Mouse (Mus musculus) midbrain, embryonic 16.5 days (tissue): ENCODE results near the gene Sbf2. TPM values are rescaled to one million over a fixed set of nuclear protein-coding genes. Genes with fewer than 3 reads are reported as not detected.
"Not testable (repeated sequence)": the region's sequence is repeated elsewhere in the genome, so short reads cannot be mapped to it uniquely, and the experiment has no call there.

Source experiments
- ATAC-seq: fragments of 200-750 bp; cut with Nextera tagmentation; 2 replicates; pipeline ENCODE4 v1.8.0; 2017; ENCODE audit warnings: moderate TSS enrichment
- H3K27ac ChIP-seq: fragments of 300-500 bp; sonication (generic); 2 replicates; pipeline ENCODE4 v1.5.1; 2014; ENCODE audit warnings: mild to moderate bottlenecking, low read length, mixed read lengths
- H3K27me3 ChIP-seq: fragments of 300-500 bp; sonication (generic); 2 replicates; pipeline ENCODE4 v1.6.1; 2014; ENCODE audit warnings: low read depth, low read length, mixed read lengths; ENCODE audit not compliant: control insufficient read depth, insufficient read depth
- H3K36me3 ChIP-seq: fragments of 300-500 bp; sonication (generic); 2 replicates; pipeline ENCODE4 v1.6.1; 2014; ENCODE audit warnings: mild to moderate bottlenecking, low read length, moderate library complexity, mixed read lengths; ENCODE audit not compliant: control insufficient read depth, insufficient read depth
- H3K4me1 ChIP-seq: fragments of 300-500 bp; sonication (generic); 2 replicates; pipeline ENCODE4 v1.6.1; 2014; ENCODE audit warnings: mild to moderate bottlenecking, low read length, mixed read lengths; ENCODE audit not compliant: control insufficient read depth, insufficient read depth
- H3K4me2 ChIP-seq: fragments of 300-500 bp; sonication (generic); 2 replicates; pipeline ENCODE4 v1.6.1; 2014; ENCODE audit warnings: mild to moderate bottlenecking, low read length, mixed read lengths
- H3K4me3 ChIP-seq: fragments of 300-500 bp; sonication (generic); 2 replicates; pipeline ENCODE4 v1.5.1; 2014; ENCODE audit warnings: low read depth, mild to moderate bottlenecking, low read length, moderate library complexity, mixed read lengths
- H3K9ac ChIP-seq: fragments of 300-500 bp; sonication (generic); 2 replicates; pipeline ENCODE4 v1.6.1; 2014; ENCODE audit warnings: low read depth, low read length, mixed read lengths
- H3K9me3 ChIP-seq: fragments of 300-500 bp; sonication (generic); replicated peaks from 2 replicates; pipeline ENCODE4 v1.6.1; 2014; ENCODE audit warnings: mild to moderate bottlenecking, low read length, mixed read lengths; ENCODE audit not compliant: control insufficient read depth, poor library complexity, severe bottlenecking
- WGBS: fragments of 180-500 bp; shearing (Covaris S2); extraction: QIAGEN DNeasy Blood & Tissue Kit; methylation state at CpG from one replicate; pipeline ENCODE4 v1.1.7; 2014; 5-methylcytosine and 5-hydroxymethylcytosine counted together
- polyA plus RNA-seq: library from polyadenylated mRNA; unstranded; fragments of >200 nt; fragmentation: Nextera tagmentation; extraction: Ambion mirVana; gene quantifications from 2 replicates; pipeline ENCODE4 v1.2.1, GENCODE M21; 2015

Sbf2 gene
- polyA plus RNA-seq, 1 experiment from 2014 or later, result 57.1 TPM

DNA sequence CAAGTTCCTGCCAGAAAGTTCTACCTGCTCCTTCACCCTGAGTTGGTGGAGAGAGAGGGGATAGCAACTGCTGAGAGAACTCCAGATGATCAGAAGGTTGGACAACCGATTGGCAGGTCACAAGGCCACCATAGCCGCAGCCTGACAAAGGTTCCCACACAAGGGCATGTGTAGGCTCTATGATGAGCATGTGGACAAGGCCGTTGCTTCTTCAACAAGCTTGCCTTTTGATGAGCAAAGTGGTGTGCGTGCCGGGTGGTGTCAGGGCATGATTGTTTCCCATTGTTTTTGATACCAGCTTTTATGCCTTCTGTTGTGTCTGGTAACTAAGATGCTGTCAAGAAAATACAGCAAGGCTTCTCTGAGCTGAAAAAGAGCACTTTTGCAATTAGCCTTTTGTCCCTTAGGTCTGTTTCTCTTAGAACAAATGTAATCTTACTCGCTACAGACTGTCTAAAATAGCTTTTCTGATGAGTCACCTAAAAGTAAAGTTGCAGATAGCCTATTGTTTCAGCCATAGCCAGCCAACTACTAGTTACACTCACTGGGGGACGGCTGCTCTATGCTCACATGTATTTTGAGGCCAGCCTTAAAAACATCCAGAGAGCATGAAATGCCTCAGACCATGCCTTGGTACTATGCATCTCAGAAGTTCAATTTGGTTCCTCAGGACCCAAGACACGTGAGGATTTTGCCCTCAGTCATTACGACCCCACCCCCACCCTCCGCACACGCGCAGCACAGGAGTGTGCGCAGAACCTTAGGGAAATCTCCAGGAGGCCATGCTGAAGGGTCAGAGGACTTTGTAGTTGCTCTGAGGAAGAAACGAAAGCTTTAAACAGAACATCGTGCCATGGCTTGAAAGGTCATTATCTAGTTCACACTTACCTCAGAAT is 33.1 kb upstream of the Sbf2 start:
- no peak overlapping the region for H3K9ac ChIP-seq
- no peaks in the 10 kb centered on the region; the same call in 1 of the 2 replicates for H3K9me3 ChIP-seq
- H3K4me1 ChIP-seq, result no peaks in the 10 kb centered on the region
- H3K27me3 ChIP-seq, result no peaks in the 10 kb centered on the region
- H3K27ac ChIP-seq, result no peak overlapping the region
- ATAC-seq, result no peak
- 89% methylated on average over 15 of the region's 15 CpGs for WGBS
- H3K4me3 ChIP-seq, result no peak overlapping the region
- no peak overlapping the region for H3K4me2 ChIP-seq
- H3K36me3 ChIP-seq, result no peaks in the 10 kb centered on the region

DNA sequence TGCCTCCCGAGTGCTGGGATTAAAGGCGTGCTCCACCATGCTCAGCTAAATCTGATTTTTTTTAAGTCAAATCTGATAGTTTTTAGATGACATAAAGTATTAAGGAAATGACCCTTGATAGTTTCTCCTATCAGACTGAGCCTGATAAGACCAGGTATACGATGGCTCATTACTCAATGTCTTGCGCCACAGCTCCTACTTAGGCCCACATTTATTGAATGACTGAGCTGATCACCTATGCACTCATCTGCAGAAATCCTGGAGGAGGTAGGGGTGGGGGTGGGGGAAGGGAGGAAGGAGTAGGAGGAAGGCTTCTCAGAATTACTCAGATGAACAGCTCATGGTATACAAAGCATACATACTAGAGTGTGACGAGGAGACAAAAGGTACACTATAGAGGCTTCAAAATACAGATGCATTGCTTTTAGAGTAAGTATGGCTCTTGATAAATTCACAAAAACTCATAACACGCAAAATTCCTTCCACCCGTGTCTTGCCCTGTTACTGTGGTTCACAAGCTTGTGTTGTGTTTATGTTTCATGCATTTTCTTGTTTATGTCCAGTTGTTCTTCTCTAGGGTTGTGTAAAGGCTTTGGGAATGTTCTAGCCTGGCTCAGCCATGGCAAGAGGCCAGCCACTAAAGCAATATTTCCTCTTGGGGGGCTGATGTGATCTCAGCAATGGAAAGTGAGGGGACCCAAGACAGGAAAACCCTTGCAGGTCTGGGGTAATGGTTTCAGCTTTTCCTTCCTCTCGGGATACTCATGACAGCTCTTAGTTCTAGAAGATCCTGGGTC is 32.1 kb upstream of the Sbf2 start:
- H3K9me3 ChIP-seq, result no peaks in the 10 kb centered on the region; the same call in 1 of the 2 replicates
- 92% methylated on average over 8 of the region's 8 CpGs for WGBS
- H3K27ac ChIP-seq, result no peak overlapping the region
- H3K4me2 ChIP-seq, result no peak overlapping the region
- no peaks in the 10 kb centered on the region for H3K4me1 ChIP-seq
- no peak for ATAC-seq
- H3K9ac ChIP-seq, result no peak overlapping the region
- no peaks in the 10 kb centered on the region for H3K36me3 ChIP-seq
- H3K4me3 ChIP-seq, result no peak overlapping the region
- H3K27me3 ChIP-seq, result no peaks in the 10 kb centered on the region

DNA sequence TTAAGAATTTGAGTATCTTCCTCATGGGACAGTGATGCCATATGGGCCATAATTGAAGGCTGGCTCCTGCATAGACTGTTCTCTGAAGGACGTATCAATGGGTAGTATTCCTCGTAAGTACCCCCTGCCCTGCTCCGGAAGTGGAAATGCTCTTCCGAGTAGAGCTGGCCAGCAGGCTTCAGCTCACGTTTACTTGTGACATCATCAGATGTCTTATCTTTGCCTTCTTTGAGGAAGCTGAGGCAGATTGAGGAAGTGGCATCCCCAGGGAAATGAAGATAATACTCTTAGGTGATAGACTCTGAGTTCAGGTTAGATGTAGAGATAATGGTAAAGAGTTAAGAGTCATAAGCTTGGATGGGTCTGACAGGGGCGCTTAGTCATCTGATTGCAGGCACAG is 31.1 kb upstream of the Sbf2 start:
- Histone ChIP-seq H3K27ac (no peak overlapping the region), H3K4me2 (no peak overlapping the region), H3K9ac (no peak overlapping the region), H3K4me3 (no peak overlapping the region), H3K4me1 (no peaks in the 10 kb centered on the region), H3K27me3 (no peaks in the 10 kb centered on the region), H3K9me3 (no peaks in the 10 kb centered on the region; the same call in 1 of the 2 replicates), H3K36me3 (no peaks in the 10 kb centered on the region)
- ATAC-seq, result 0 out of 2 replicates have a peak, but pooled peaks have one; percentile 11
- WGBS, result 91% methylated on average over 6 of the region's 6 CpGs

DNA sequence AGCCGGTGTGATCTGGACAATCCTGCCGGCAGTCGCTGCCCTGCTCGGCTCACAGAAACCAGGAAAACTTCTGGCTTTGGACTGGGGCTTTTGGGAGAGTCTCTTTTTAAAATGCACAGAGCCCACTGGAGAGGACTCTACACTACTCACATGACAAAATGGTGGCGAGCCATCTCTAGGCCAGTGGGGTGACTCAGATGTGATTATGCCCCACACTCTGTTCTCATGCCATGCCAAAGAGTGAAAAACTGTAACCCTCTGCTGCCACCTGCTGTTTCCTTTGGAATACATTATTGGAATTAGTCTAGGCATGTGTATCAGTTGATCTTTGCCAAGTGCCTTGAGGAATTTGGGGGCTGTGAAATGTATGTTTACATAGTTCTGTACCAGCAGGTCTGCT is 30.6 kb upstream of the Sbf2 start:
- Histone ChIP-seq H3K4me2 (no peak overlapping the region), H3K9ac (no peak overlapping the region), H3K27ac (no peak overlapping the region), H3K9me3 (no peaks in the 10 kb centered on the region; the same call in 1 of the 2 replicates), H3K27me3 (no peaks in the 10 kb centered on the region), H3K4me3 (no peak overlapping the region), H3K36me3 (no peaks in the 10 kb centered on the region), H3K4me1 (no peaks in the 10 kb centered on the region)
- ATAC-seq, result peak; percentile 76
- WGBS, result 63% methylated on average over 5 of the region's 5 CpGs

DNA sequence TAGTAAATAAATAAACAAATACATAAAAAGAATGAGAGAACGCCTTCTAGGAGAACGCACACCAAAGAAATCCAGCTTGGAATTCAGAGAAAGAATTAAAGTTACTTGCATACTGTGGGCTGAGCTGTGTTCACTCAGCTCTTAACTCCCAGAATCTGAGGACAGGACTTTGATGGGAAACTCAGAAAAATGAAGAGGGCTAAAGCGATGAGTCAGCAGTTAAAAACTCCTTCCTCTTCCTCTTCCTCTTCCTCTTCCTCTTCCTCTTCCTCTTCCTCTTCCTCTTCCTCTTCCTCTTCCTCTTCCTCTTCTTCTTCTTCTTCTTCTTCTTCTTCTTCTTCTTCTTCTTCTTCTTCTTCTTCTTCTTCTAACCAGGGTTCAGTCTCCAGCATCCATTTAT is 25.2 kb upstream of the Sbf2 start:
- H3K36me3 ChIP-seq, H3K27me3 ChIP-seq, H3K4me2 ChIP-seq, ATAC-seq, H3K9ac ChIP-seq, H3K4me3 ChIP-seq, H3K4me1 ChIP-seq, H3K9me3 ChIP-seq, H3K27ac ChIP-seq: not testable (repeated sequence)
- 94% methylated on average over 3 of the region's 3 CpGs for WGBS

DNA sequence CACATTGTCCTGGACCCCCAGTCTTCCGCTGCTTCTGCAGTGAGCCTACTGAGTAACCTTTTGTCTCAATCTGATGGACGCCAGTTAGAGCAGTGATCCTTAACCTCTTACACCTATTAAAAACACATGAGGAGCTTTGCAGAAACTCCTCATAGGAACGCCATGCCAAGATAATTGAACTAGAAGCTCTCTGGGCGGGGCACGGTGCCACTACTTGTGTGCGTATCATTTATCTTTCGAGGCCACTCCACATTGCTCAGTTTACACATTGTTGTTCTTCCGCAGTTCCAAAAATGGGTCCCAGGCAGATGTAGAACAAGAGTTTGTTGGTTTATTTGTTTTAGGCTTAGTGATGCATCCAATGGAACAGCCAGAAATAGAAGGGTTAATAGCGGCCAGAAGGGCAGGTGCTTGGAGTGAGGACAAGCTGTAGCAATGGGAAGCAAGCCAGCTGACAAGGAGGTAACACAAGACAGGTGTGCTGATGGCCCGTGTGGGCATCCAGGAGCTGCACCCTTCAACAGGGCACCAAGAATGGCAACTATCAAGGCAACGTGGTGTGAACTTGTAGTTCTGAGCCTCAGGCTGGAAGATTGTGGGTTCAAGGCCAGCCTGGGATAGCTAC is 24.7 kb upstream of the Sbf2 start:
- no peak for ATAC-seq
- Histone ChIP-seq H3K27me3 (no peaks in the 10 kb centered on the region), H3K27ac (no peak overlapping the region), H3K9ac (no peak overlapping the region), H3K9me3 (no peaks in the 10 kb centered on the region), H3K4me2 (no peak overlapping the region), H3K4me3 (no peak overlapping the region), H3K4me1 (no peaks in the 10 kb centered on the region), H3K36me3 (no peaks in the 10 kb centered on the region)
- WGBS, result 88% methylated on average over 11 of the region's 11 CpGs

DNA sequence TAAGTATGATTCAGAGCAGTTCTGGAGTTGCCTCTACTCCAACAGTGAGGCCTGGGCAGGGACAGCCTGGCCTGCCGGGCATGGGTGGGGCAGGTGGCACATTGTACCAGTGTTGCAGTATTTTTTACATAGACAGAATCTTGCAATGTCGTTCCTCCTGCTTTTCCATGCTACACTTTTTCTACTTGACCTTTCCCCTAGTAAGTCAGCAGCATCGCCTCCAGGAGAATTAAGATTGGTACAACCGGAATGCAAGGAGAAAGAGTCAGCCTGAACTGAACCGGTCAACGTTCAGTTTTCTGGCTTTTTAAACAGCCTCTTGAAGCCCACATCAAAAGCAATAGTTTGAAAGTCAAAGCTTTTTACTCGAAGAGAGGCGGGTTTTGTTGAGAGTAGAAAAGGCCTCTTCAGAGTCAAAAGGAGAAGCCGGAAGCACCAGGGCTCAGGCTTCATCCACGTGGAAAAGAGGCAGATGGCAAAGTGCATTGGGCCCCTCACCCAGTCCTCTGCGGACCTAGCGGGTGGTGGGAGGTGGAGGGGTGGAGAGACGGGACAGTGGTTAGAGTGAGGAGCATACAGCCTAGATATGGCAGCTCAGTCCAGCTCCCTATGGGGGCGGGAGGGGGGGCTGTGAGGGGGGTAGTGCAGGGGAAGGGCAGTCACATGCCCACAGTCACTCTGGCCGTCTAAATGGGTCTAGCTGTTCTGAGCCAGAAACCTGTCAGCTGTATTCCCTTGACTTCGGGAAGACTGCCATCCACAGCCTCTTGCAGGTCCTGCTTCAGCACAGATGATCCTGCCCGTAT is 23.8 kb upstream of the Sbf2 start:
- Histone ChIP-seq H3K27me3 (no peaks in the 10 kb centered on the region), H3K9me3 (no peaks in the 10 kb centered on the region), H3K9ac (no peak overlapping the region), H3K36me3 (no peaks in the 10 kb centered on the region), H3K4me3 (no peak overlapping the region), H3K4me2 (no peak overlapping the region), H3K27ac (no peak overlapping the region), H3K4me1 (no peaks in the 10 kb centered on the region)
- 28% methylated on average over 17 of the region's 17 CpGs for WGBS
- 0 out of 2 replicates have a peak, but pooled peaks have one; percentile 42 for ATAC-seq

DNA sequence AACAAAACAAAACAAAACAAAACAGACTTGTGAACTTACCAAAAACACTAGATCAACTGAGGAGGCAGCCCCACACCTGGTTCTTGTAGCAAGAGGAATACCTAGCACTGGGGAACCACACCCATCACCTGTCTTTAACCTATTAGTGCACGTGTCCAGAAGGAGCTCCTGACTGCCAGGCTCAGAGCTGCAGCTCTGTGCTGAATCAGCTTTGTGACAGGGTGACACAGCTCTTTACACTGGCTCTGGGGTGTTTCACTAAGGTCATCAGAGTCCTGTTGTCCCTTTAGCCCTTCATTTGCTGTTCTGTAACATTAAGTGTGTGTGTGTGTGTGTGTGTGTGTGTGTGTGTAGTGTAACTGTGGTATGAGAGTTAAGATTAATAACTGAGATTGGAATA is 21.8 kb upstream of the Sbf2 start:
- WGBS, result 52% methylated on average over 1 of the region's 1 CpGs
- Histone ChIP-seq H3K9me3 (no peaks in the 10 kb centered on the region), H3K4me1 (no peaks in the 10 kb centered on the region), H3K27me3 (no peaks in the 10 kb centered on the region), H3K4me2 (no peak overlapping the region), H3K9ac (no peak overlapping the region), H3K4me3 (no peak overlapping the region), H3K36me3 (no peaks in the 10 kb centered on the region), H3K27ac (no peak overlapping the region)
- ATAC-seq, result no peak
